Mouse (Mus musculus): ENCODE measurements at regions not wholly inside any gene's neighbourhood (a gene's known extent, or its start where the extent isn't known, plus 50 kb on each side); places are given as distances from the start of the nearest gene placed in this dataset.

GRCm38 (mm10) chr4:84099071-84099470, 573.7 kb downstream of the Ccdc171 start:
- H3K9ac ChIP-seq (ENCODE audit: control insufficient read depth, low read depth, low read length, poor library complexity, severe bottlenecking) = no peak overlapping the region
- TF ChIP-seq MYC (IDR thresholded peaks at IDR 0.05; ENCODE audit: low read depth, low read length) = no peak
- no peak for TF ChIP-seq JUND (IDR thresholded peaks at IDR 0.05; ENCODE audit: low read depth, low read length)
- no peak for TF ChIP-seq MEF2A (IDR thresholded peaks at IDR 0.05; ENCODE audit: extremely low read depth, insufficient replicate concordance, low read depth, low read length, poor library complexity, severe bottlenecking)
- no peak for TF ChIP-seq ZMIZ1 (IDR thresholded peaks at IDR 0.05; ENCODE audit: low read depth, low read length)
- TF ChIP-seq GABPA (IDR thresholded peaks at IDR 0.05; ENCODE audit: low read depth, low read length) = no peak
- TF ChIP-seq E2F4 (IDR thresholded peaks at IDR 0.05; ENCODE audit: borderline replicate concordance, low read depth, low read length) = no peak
- no peaks in the 10 kb centered on the region for H3K27me3 ChIP-seq (ENCODE audit: control insufficient read depth in 1 of 2, insufficient read depth in 2 of 2, low read length in 2 of 2)
- H3K27ac ChIP-seq (ENCODE audit: control insufficient read depth, low read depth, low read length) = no peak overlapping the region
- H3K36me3 ChIP-seq (ENCODE audit: control insufficient read depth in 1 of 2, insufficient read depth in 2 of 2, low read length in 2 of 2) = no peaks in the 10 kb centered on the region
- no peak for DNase-seq (ENCODE audit: low read depth, low spot score)
- no peaks in the 10 kb centered on the region for H3K4me1 ChIP-seq (ENCODE audit: control insufficient read depth in 1 of 2, insufficient read depth in 2 of 2, low read length in 2 of 2)
- H3K9me3 ChIP-seq (replicated peaks; ENCODE audit: insufficient read depth, low read length) = no peaks in the 10 kb centered on the region
- H3K79me2 ChIP-seq (ENCODE audit: control insufficient read depth, insufficient read depth, low read length, poor library complexity) = no peaks in the 10 kb centered on the region
- no peak overlapping the region for H3K4me3 ChIP-seq (ENCODE audit: control insufficient read depth in 1 of 2, insufficient read depth in 1 of 2, low read depth in 2 of 2, low read length in 2 of 2)

- no peaks in the 10 kb centered on the region for H3K4me1 ChIP-seq (ENCODE audit: control insufficient read depth in 1 of 2, insufficient read depth in 2 of 2, low read length in 2 of 2)
- no peak for TF ChIP-seq JUND (IDR thresholded peaks at IDR 0.05; ENCODE audit: low read depth, low read length)
- no peak for TF ChIP-seq BHLHE40 (IDR thresholded peaks at IDR 0.05; ENCODE audit: borderline replicate concordance, low read depth, low read length)
- TF ChIP-seq EP300 (IDR thresholded peaks at IDR 0.05; ENCODE audit: low read depth in 1 of 2, low read length in 2 of 2) = no peak
- no peak for TF ChIP-seq MAFK (IDR thresholded peaks at IDR 0.05; ENCODE audit: borderline replicate concordance, low read depth, low read length)
- TF ChIP-seq MAZ (IDR thresholded peaks at IDR 0.05; ENCODE audit: low read depth, low read length) = no peak
- no peak overlapping the region for H3K4me3 ChIP-seq (ENCODE audit: control insufficient read depth in 1 of 2, insufficient read depth in 1 of 2, low read depth in 2 of 2, low read length in 2 of 2)
- DNase-seq (ENCODE audit: low read depth, low spot score) = no peak
- H3K27me3 ChIP-seq (ENCODE audit: control insufficient read depth in 1 of 2, insufficient read depth in 2 of 2, low read length in 2 of 2) = no peaks in the 10 kb centered on the region
- H3K36me3 ChIP-seq (ENCODE audit: control insufficient read depth in 1 of 2, insufficient read depth in 2 of 2, low read length in 2 of 2) = no peaks in the 10 kb centered on the region
- no peaks in the 10 kb centered on the region for H3K9me3 ChIP-seq (replicated peaks; ENCODE audit: insufficient read depth, low read length)
- no peaks in the 10 kb centered on the region for H3K79me2 ChIP-seq (ENCODE audit: control insufficient read depth, insufficient read depth, low read length, poor library complexity)
- H3K27ac ChIP-seq (ENCODE audit: control insufficient read depth, low read depth, low read length) = no peak overlapping the region
- H3K9ac ChIP-seq (ENCODE audit: control insufficient read depth, low read depth, low read length, poor library complexity, severe bottlenecking) = no peak overlapping the region
These were observed 573.2 kb downstream of the Bnc2 start for GRCm38 (mm10) chr4:84101923-84102322.

- Histone ChIP-seq H3K79me2 (ENCODE audit: control insufficient read depth, insufficient read depth, low read length, poor library complexity) (no peaks in the 10 kb centered on the region), H3K36me3 (ENCODE audit: control insufficient read depth in 1 of 2, insufficient read depth in 2 of 2, low read length in 2 of 2) (no peaks in the 10 kb centered on the region), H3K27me3 (ENCODE audit: control insufficient read depth in 1 of 2, insufficient read depth in 2 of 2, low read length in 2 of 2) (no peaks in the 10 kb centered on the region), H3K9ac (ENCODE audit: control insufficient read depth, low read depth, low read length, poor library complexity, severe bottlenecking) (no peak overlapping the region), H3K27ac (ENCODE audit: control insufficient read depth, low read depth, low read length) (no peak overlapping the region), H3K9me3 (replicated peaks; ENCODE audit: insufficient read depth, low read length) (no peaks in the 10 kb centered on the region), H3K4me3 (ENCODE audit: control insufficient read depth in 1 of 2, insufficient read depth in 1 of 2, low read depth in 2 of 2, low read length in 2 of 2) (no peak overlapping the region), H3K4me1 (ENCODE audit: control insufficient read depth in 1 of 2, insufficient read depth in 2 of 2, low read length in 2 of 2) (no peaks in the 10 kb centered on the region)
- TF ChIP-seq HCFC1 (IDR thresholded peaks at IDR 0.05; ENCODE audit: low read depth, low read length) = no peak
- no peak for TF ChIP-seq POLR2AphosphoS2 (IDR thresholded peaks at IDR 0.05; ENCODE audit: low read length)
- no peak for TF ChIP-seq CHD1 (IDR thresholded peaks at IDR 0.05; ENCODE audit: low read depth, low read length)
- TF ChIP-seq RCOR1 (IDR thresholded peaks at IDR 0.05; ENCODE audit: low read depth, low read length) = no peak
- no peak for TF ChIP-seq MYC (IDR thresholded peaks at IDR 0.05; ENCODE audit: low read depth, low read length)
- TF ChIP-seq TAL1 (IDR thresholded peaks at IDR 0.05; ENCODE audit: low read length) = no peak
- TF ChIP-seq TCF12 (IDR thresholded peaks at IDR 0.05; ENCODE audit: low read depth, low read length) = no peak
- no peak for TF ChIP-seq ZNF384 (IDR thresholded peaks at IDR 0.05; ENCODE audit: low read depth, low read length)
- no peak for TF ChIP-seq SIN3A (IDR thresholded peaks at IDR 0.05; ENCODE audit: low read length)
- no peak for TF ChIP-seq MYB (IDR thresholded peaks at IDR 0.05; ENCODE audit: low read depth, low read length)
- no peak for DNase-seq (ENCODE audit: low read depth, low spot score)
These were observed 572.3 kb downstream of the Bnc2 start for GRCm38 (mm10) chr4:84102736-84103135.

All from MEL (cell line).